Mouse (Mus musculus) MEL (cell line): Measurements from ENCODE around the gene Ggta1. TPM values are rescaled to one million over a fixed set of nuclear protein-coding genes. Genes with fewer than 3 reads are reported as not detected.

Source experiments
- DNase-seq: peaks from one replicate; pipeline ENCODE4 v3.0.0; 2011; ENCODE audit warnings: low read depth, low spot score
- H3K27ac ChIP-seq: 2 replicates; pipeline ENCODE4 v1.5.1; 2012; ENCODE audit warnings: low read depth, mild to moderate bottlenecking, control low read depth, low read length, moderate library complexity; ENCODE audit not compliant: control insufficient read depth
- H3K27me3 ChIP-seq, 2 experiments: fragments of 150-350 bp in 1 of 2; sonication (generic) in 1 of 2; 2 replicates each; pipeline ENCODE4 v1.6.1; 2012; ENCODE audit warnings: low read length in 2 of 2, mild to moderate bottlenecking in 2 of 2, improper control_type of control experiment in 1 of 2, moderate library complexity in 1 of 2; ENCODE audit not compliant: insufficient read depth in 2 of 2, control insufficient read depth in 1 of 2
- H3K36me3 ChIP-seq, 2 experiments: 2 replicates each; pipeline ENCODE4 v1.6.1; 2012 to 2014; ENCODE audit warnings: low read length in 2 of 2, improper control_type of control experiment in 1 of 2, inconsistent platforms in 1 of 2, mild to moderate bottlenecking in 1 of 2; ENCODE audit not compliant: insufficient read depth in 2 of 2, control insufficient read depth in 1 of 2
- H3K4me1 ChIP-seq, 2 experiments: fragments of 150-350 bp in 1 of 2; sonication (generic) in 1 of 2; 2 replicates each; pipeline ENCODE4 v1.6.1; 2012; ENCODE audit warnings: low read length in 2 of 2, improper control_type of control experiment in 1 of 2, mild to moderate bottlenecking in 1 of 2; ENCODE audit not compliant: insufficient read depth in 2 of 2, control insufficient read depth in 1 of 2
- H3K4me3 ChIP-seq, 2 experiments: fragments of 150-350 bp in 1 of 2; sonication (generic) in 1 of 2; 2 replicates each; pipeline ENCODE4 v1.5.1; 2012; ENCODE audit warnings: low read depth in 2 of 2, low read length in 2 of 2, mild to moderate bottlenecking in 2 of 2, moderate library complexity in 2 of 2, control low read depth in 1 of 2, improper control_type of control experiment in 1 of 2; ENCODE audit not compliant: control insufficient read depth in 1 of 2, insufficient read depth in 1 of 2
- H3K79me2 ChIP-seq: 2 replicates; pipeline ENCODE4 v1.6.1; 2012; ENCODE audit warnings: mild to moderate bottlenecking, low read length, moderate library complexity; ENCODE audit not compliant: control insufficient read depth, poor library complexity, insufficient read depth
- H3K9ac ChIP-seq: 2 replicates; pipeline ENCODE4 v1.6.1; 2012; ENCODE audit warnings: low read depth, mild to moderate bottlenecking, control low read depth, low read length, moderate library complexity; ENCODE audit not compliant: control insufficient read depth, poor library complexity, severe bottlenecking
- H3K9me3 ChIP-seq: fragments of 150-350 bp; sonication (generic); replicated peaks from 2 replicates; pipeline ENCODE4 v1.6.1; 2012; ENCODE audit warnings: mild to moderate bottlenecking, low read length, improper control_type of control experiment, moderate library complexity; ENCODE audit not compliant: insufficient read depth
- CHD2 ChIP-seq: IDR thresholded peaks from 2 replicates; pipeline ENCODE4 v1.6.1; 2011; ENCODE audit warnings: low read length, improper control_type of control experiment
- CTCF ChIP-seq, 3 experiments: IDR thresholded peaks in 2 of 3; conservative IDR thresholded peaks in 1 of 3; 2 replicates each; pipeline ENCODE4 v1.5.1; 2011 to 2012; ENCODE audit warnings: low read length in 3 of 3, low read depth in 2 of 3, mild to moderate bottlenecking in 2 of 3, improper control_type of control experiment in 1 of 3, inconsistent platforms in 1 of 3, mixed read lengths in 1 of 3, moderate library complexity in 1 of 3; ENCODE audit not compliant: control insufficient read depth in 1 of 3, insufficient read depth in 1 of 3, poor library complexity in 1 of 3, severe bottlenecking in 1 of 3
- E2F4 ChIP-seq: IDR thresholded peaks from 2 replicates; pipeline ENCODE4 v1.6.1; 2011; ENCODE audit warnings: low read depth, low read length, improper control_type of control experiment, borderline replicate concordance
- GABPA ChIP-seq: IDR thresholded peaks from 2 replicates; pipeline ENCODE4 v1.6.1; 2012; ENCODE audit warnings: low read depth, mild to moderate bottlenecking, inconsistent platforms, low read length, improper control_type of control experiment, moderate library complexity
- KAT2A ChIP-seq: conservative IDR thresholded peaks from 2 replicates; pipeline ENCODE4 v1.6.1; 2012; ENCODE audit warnings: low read depth, low read length, improper control_type of control experiment, inconsistent platforms
- MAFK ChIP-seq: IDR thresholded peaks from 2 replicates; pipeline ENCODE4 v1.6.1; 2011; ENCODE audit warnings: low read depth, mild to moderate bottlenecking, low read length, improper control_type of control experiment, borderline replicate concordance
- MAX ChIP-seq: IDR thresholded peaks from 2 replicates; pipeline ENCODE4 v1.6.1; 2011; ENCODE audit warnings: low read length, improper control_type of control experiment
- MAZ ChIP-seq: IDR thresholded peaks from 2 replicates; pipeline ENCODE4 v1.6.1; 2012; ENCODE audit warnings: low read depth, mild to moderate bottlenecking, inconsistent platforms, low read length, improper control_type of control experiment
- MEF2A ChIP-seq: IDR thresholded peaks from 2 replicates; pipeline ENCODE4 v1.6.1; 2014; ENCODE audit warnings: low read depth, mild to moderate bottlenecking, inconsistent platforms, low read length, improper control_type of control experiment; ENCODE audit not compliant: poor library complexity, insufficient replicate concordance, severe bottlenecking; ENCODE audit errors: extremely low read depth
- MXI1 ChIP-seq: IDR thresholded peaks from 2 replicates; pipeline ENCODE4 v1.6.1; 2011; ENCODE audit warnings: mild to moderate bottlenecking, low read depth, low read length, improper control_type of control experiment
- MYB ChIP-seq: IDR thresholded peaks from 2 replicates; pipeline ENCODE4 v1.6.1; 2011; ENCODE audit warnings: mild to moderate bottlenecking, low read depth, low read length, improper control_type of control experiment
- POLR2AphosphoS2 ChIP-seq: IDR thresholded peaks from 2 replicates; pipeline ENCODE4 v1.6.1; 2011; ENCODE audit warnings: low read length, improper control_type of control experiment
- POLR2AphosphoS5 ChIP-seq: IDR thresholded peaks from 2 replicates; pipeline ENCODE4 v1.6.1; 2012; ENCODE audit warnings: low read depth, borderline replicate concordance, mild to moderate bottlenecking, inconsistent platforms, low read length, moderate library complexity, mixed read lengths
- RCOR1 ChIP-seq: IDR thresholded peaks from 2 replicates; pipeline ENCODE4 v1.6.1; 2012; ENCODE audit warnings: low read depth, mild to moderate bottlenecking, inconsistent platforms, low read length, improper control_type of control experiment
- TAL1 ChIP-seq: IDR thresholded peaks from 2 replicates; pipeline ENCODE4 v1.6.1; 2012; ENCODE audit warnings: mild to moderate bottlenecking, inconsistent platforms, low read length, moderate library complexity, mixed read lengths
- USF2 ChIP-seq, 2 experiments: IDR thresholded peaks; 2 replicates each; pipeline ENCODE4 v1.6.1; 2011 to 2012; ENCODE audit warnings: improper control_type of control experiment in 2 of 2, low read length in 2 of 2, borderline replicate concordance in 1 of 2, inconsistent platforms in 1 of 2, low read depth in 1 of 2, mild to moderate bottlenecking in 1 of 2; ENCODE audit not compliant: insufficient read depth in 1 of 2
- ZC3H11A ChIP-seq: IDR thresholded peaks from 2 replicates; pipeline ENCODE4 v1.6.1; 2012; ENCODE audit warnings: low read depth, mild to moderate bottlenecking, inconsistent platforms, low read length, improper control_type of control experiment
- ZKSCAN1 ChIP-seq: IDR thresholded peaks from 2 replicates; pipeline ENCODE4 v1.6.1; 2012; ENCODE audit warnings: low read depth, mild to moderate bottlenecking, inconsistent platforms, low read length, improper control_type of control experiment, moderate library complexity
- ZMIZ1 ChIP-seq: IDR thresholded peaks from 2 replicates; pipeline ENCODE4 v1.6.1; 2012; ENCODE audit warnings: low read depth, mild to moderate bottlenecking, inconsistent platforms, low read length, improper control_type of control experiment, moderate library complexity
- polyA plus RNA-seq, 2 experiments: library from polyadenylated mRNA; stranded (reverse) in 1 of 2; unstranded in 1 of 2; fragments of >175 nt in 1 of 2; fragments of >200 nt in 1 of 2; gene quantifications; 2 replicates each; pipeline versions ENCODE4 v1.2.1 to v1.2.4; 2012; ENCODE audit warnings: low replicate concordance in 2 of 2, low read depth in 1 of 2; ENCODE audit not compliant: insufficient read length in 2 of 2, insufficient read depth in 1 of 2, missing spikeins in 1 of 2
- total RNA-seq: library from RNA; depleted of rRNA; stranded (reverse); fragments of 300-350 nt; gene quantifications from 2 replicates; pipeline ENCODE4 v1.2.3, GENCODE M21; 2012

The Ggta1 gene
- total and polyA plus RNA-seq, 3 experiments: 29.2 to 30.7 TPM; not detected in 1

DNA sequence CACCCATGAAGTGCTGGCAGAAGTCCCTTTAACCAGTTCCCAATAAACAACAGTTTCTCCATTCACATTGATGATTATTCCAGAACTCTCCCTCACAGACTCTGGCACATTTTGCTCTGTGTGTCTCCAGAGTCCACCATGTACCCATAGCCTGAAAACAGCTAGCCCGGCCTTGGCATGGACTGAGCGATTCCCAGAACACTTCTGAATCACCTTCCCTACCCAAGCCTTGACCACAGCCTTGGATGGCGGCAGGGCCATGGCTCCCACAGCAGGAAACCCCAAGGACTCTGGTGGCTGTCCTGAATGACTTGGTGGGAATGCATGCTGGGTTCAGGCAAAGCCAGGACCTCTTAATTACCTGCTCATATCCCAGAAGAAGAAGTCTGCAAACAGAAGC, 22.6 kb downstream of the Ggta1 start:
- peaks cover 0 to 8% of the 10 kb centered on the region in 2 experiments; a peak in 2 of 4 replicates for H3K36me3 ChIP-seq
- no peaks in the 10 kb centered on the region for H3K9me3 ChIP-seq
- DNase-seq: no peak
- H3K4me1 ChIP-seq: peaks cover 2 to 8% of the 10 kb centered on the region in 2 experiments; a peak in 3 of 4 replicates
- peaks cover 1% of the 10 kb centered on the region; the same call in 1 of the 2 replicates for H3K79me2 ChIP-seq
- TF ChIP-seq MEF2A (no peak), MXI1 (no peak), MAFK (no peak), E2F4 (no peak), POLR2AphosphoS2 (no peak), TAL1 (no peak), GABPA (no peak), KAT2A (no peak), MAX (no peak), MAZ (no peak), RCOR1 (no peak), CTCF (IDR thresholded peaks at IDR 0.05 in 2 of 3, conservative IDR thresholded peaks at IDR 0.05 in 1 of 3; ENCODE audit: control insufficient read depth in 1 of 3, insufficient read depth in 1 of 3, low read depth in 2 of 3, low read length in 3 of 3, poor library complexity in 1 of 3, severe bottlenecking in 1 of 3) (no peak), ZC3H11A (no peak), CHD2 (no peak), USF2 (IDR thresholded peaks at IDR 0.05; ENCODE audit: borderline replicate concordance in 1 of 2, insufficient read depth in 1 of 2, low read depth in 1 of 2, low read length in 2 of 2) (no peak), MYB (no peak), ZMIZ1 (no peak)
- no peaks in the 10 kb centered on the region for H3K27me3 ChIP-seq
- no peak overlapping the region for H3K9ac ChIP-seq
- no peak overlapping the region for H3K4me3 ChIP-seq
- H3K27ac ChIP-seq: no peak overlapping the region

DNA sequence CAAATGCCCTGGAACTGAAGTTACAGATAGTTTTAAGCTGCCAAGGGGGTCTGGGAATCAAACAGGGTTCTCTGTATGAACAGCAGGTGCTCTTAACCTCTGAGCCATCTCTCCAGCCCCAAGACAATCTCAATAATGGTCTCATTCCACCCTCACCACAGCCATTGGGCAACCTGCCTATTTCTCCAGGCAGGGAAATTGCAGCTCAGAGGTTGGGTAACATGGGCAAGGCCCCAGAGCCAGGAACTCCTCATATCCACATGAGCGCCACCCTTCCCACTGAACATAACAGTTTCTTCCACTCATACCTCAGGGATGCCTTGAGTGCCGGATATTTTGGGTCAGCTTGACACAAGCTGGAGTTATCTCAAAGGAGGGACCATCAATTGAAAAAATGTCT, 25.2 kb downstream of the Ggta1 start:
- Histone ChIP-seq H3K27me3 (no peaks in the 10 kb centered on the region), H3K4me3 (no peak overlapping the region), H3K9ac (no peak overlapping the region), H3K4me1 (no peaks in the 10 kb centered on the region), H3K79me2 (no peaks in the 10 kb centered on the region), H3K9me3 (no peaks in the 10 kb centered on the region), H3K36me3 (no peaks in the 10 kb centered on the region), H3K27ac (no peak overlapping the region)
- TF ChIP-seq ZKSCAN1 (no peak), KAT2A (no peak), POLR2AphosphoS5 (no peak)
- DNase-seq: no peak
